Mouse (Mus musculus): ENCODE results near the gene Ccl8.

Ccl8 gene

DNA sequence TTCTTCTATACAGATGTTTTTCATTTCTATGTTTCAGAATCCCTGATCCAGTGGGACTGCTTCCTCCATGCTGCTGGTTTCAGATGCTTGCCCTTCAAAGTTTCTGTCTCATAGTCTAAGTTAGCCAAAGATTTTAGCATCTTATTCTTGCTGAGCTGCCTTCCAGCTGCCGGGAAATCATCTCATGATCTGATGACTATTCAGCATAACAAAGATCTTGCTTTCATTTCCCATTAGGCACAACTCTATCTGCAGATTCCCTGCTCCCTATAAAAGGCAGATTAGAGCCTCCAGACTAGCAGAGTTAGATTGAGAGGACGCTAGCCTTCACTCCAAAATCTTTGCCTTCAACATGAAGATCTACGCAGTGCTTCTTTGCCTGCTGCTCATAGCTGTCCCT, at the start of gene Ccl8:
Gene Ccl8 (plus strand): TSS at position 301 of the 400 bp plus-strand sequence.
- no peak for DNase-seq (ENCODE audit: low spot score)

DNA sequence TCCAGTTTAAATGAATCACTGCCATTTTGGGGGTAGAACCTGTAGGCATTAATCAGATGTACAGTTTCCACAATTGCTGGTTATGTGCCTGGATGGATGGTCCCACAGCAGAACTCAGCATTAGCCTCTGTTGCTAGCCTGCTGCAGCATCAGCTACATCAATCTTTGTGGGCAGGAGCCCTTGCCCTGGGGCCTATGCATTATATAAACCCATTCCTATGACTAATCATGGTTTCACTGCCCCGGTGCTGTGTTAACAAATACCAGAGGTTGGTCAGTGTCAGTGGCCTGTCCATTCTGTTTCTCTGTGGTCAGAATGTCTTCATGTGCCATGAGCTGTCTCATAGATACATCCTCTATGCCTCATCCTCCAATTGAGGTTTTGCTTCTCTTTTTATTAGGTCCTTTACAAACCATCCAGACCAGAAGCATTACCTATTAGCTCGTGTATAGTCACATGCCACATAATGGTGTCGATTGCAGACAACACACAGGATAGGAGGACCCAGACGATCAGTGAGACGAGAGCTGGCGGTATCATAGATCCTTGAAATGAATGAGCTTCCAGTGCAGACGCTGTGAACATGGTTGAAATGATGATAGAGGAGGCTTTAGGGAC, 47.9 kb upstream of the Ccl8 start:
- DNase-seq (ENCODE audit: low spot score), result no peak

GRCm38 (mm10) chr11:82071076-82071475, 43.9 kb upstream of the Ccl8 start:
- no peak for DNase-seq (ENCODE audit: low spot score)

- DNase-seq (ENCODE audit: low spot score), result no peak
These were observed 42.6 kb upstream of the Ccl8 start for GRCm38 (mm10) chr11:82072374-82072773.

- no peak for DNase-seq (ENCODE audit: low spot score)
These were observed 42.0 kb upstream of the Ccl8 start for GRCm38 (mm10) chr11:82072984-82073383.

DNA sequence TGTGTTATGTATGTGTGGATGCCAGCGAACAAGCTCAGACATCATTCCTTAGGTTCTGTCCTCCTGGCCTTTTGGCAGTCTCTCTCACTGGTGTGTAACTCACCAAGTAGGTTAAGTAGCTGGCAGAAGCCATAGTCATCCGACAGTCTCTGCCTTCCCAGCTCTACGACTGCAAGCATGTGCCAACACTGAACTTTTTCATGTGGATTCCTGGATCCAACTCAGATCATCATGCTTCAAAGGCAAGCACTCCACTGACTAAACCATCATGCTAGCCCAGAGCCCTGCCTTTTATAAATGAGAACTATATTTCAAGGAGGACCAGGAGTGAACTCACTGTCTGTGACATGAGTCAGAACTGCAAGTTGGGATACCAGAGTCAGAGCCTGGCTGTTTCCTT, 41.3 kb upstream of the Ccl8 start:
- DNase-seq (ENCODE audit: low spot score), result no peak

DNA sequence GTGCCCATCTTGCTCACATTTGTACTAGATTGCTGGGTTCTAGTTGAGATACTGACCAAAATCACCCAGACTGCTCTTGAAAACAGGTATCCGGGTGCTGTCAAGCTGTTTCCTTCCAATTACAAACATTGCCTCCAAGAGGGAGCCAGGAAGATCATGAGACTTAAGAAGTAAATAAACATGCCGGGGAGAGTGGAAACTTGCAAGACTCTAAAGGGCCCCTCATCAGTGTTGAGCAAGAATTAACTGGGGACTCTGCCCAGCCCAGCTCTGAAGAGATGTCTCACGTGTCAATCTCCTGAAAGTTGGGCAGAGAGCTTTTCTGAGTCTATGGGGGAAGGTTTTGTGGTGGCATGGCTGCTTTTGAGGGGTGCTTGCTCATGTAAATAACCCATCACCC, 38.0 kb upstream of the Ccl8 start:
- DNase-seq (ENCODE audit: low spot score), result no peak

DNA sequence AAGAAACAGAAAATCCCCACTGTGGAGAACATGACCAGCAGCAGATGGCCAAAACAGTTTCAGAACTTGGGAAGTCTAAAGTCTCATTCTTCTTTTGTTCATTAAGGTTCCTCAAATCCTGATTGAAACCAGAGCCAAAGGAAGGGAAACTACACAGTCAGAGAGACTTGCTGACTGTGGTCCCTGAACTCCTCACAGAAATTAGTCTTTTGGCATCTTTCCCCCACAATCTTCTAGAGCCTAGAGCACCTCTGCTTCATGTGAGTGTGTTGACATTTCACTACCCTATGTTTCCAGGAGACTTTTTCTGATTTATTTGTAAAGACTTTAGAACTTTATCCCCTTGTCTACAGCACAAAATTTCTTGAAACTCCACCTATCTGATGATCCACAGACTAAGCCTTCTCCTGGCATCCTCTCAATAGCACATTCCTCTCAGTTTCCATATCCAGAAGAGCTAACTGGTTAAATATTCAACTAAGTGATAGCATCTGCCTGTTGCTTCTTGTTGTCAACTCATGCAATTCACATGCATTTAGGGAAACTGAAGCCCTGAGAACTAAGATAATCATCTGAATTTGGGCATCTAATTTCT, 36.8 kb upstream of the Ccl8 start:
- no peak for DNase-seq (ENCODE audit: low spot score)

DNA sequence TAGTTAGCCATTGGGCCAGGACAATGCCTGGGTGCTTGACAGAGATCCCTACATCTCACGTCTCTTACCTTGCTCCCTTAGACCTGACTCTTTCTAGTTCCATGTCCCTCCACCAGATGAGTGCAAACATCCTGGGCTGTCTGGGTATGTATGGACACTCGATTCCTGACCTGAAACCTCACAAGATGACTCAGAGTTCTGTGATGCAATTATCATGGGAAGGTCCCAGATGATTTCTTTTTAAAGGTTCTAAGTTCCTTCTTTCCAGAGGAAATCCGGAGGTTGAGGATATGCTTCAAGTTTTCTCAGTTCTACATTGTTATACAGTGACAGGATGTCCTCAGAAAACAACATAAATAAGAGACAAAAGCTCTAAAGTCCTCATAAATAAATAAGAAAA, 34.1 kb upstream of the Ccl8 start:
- no peak for DNase-seq (ENCODE audit: low spot score)

DNA sequence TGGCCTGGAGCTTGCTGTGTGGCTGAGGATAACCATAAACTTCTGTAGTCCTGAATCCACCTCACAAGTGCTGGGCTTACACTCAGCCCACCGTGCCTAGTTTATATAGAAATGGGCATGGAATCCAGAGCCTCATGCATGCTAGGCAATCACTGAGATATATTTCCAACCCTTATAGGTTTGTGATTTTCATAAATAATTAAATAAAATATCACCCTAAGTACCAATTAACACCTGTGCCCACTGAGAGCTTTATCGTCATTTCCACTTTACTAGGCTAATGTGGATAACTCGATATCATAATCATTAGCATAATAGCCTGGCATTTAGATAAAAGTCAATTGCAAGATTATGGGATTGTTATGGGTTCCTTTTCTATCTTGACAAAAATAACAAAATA, 30.6 kb upstream of the Ccl8 start:
- DNase-seq (ENCODE audit: low spot score), result no peak

- DNase-seq (ENCODE audit: low spot score), result no peak
These were observed 15.3 kb upstream of the Ccl8 start for GRCm38 (mm10) chr11:82099511-82100323.

GRCm38 (mm10) chr11:82101087-82101486, 13.9 kb upstream of the Ccl8 start:
- DNase-seq (ENCODE audit: low spot score), result no peak

GRCm38 (mm10) chr11:82101529-82101928, 13.5 kb upstream of the Ccl8 start, which contains the start of gene Ccl12:
TSS of gene Ccl12 (plus strand) at chr11:82101845.
- DNase-seq (ENCODE audit: low spot score), result no peak

DNA sequence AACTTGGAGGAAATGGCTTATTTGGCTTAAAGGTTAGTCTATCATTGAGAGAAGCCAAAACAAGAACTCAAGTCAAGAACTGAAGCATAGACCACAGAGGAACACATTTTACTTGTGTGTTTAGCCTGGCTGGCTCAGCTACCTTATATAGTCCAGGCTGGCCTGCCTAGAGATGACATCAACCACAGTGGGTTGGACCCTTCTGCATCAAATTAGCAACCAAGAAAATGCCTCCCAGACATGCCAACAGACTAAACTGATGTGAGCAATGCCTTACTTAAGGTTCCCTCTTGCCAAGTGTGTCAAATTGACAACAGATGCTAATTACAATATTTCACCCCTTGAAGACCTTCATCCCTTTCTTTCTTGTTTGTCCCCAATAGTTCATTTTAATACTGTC, 5.4 kb upstream of the Ccl8 start:
- no peak for DNase-seq (ENCODE audit: low spot score)

GRCm38 (mm10) chr11:82110372-82111248, 4.4 kb upstream of the Ccl8 start:
- DNase-seq (ENCODE audit: low spot score), result no peak

DNA sequence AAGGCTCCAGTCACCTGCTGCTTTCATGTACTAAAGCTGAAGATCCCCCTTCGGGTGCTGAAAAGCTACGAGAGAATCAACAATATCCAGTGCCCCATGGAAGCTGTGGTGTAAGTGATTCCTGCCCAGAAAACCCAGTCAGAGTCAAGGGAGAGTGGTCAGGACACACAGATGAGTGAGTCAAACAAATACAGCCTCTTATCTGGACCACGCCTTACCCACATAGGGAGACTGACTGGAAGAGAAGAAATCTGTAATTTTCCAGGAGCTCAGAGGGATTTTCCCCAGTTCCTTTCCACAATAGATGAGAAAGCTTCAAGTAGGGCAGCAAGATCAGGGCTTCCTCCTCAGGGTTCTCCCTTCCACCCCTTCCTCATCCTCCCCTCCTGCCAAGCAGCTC, 1.1 kb downstream of the Ccl8 start:
- no peak for DNase-seq (ENCODE audit: low spot score)

DNA sequence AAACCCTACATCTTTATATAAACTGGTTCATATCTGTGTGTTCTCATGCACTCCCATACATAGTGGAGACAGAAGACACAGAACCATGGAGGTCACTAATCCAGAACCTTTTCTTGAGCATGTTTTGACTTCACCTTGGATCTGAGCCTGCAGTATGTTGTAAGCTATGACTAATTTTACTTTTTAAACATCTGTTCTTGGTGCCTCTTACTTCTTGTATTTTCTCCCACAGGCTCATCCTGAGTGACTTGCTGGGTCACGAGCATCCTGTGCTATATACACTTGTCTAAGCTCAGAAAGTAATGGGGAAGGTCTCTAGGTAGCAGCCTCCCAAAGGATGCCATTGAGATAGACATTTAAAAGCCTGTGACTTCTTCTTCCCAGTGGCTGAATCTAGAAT, 18.0 kb downstream of the Ccl8 start:
- DNase-seq (ENCODE audit: low spot score), result no peak

GRCm38 (mm10) chr11:82136196-82136595, 21.2 kb downstream of the Ccl8 start:
- no peak for DNase-seq (ENCODE audit: low spot score)

- DNase-seq (ENCODE audit: low spot score), result no peak
These were observed 24.6 kb downstream of the Ccl8 start for GRCm38 (mm10) chr11:82139492-82140094.

- DNase-seq (ENCODE audit: low spot score), result no peak
These were observed 44.1 kb downstream of the Ccl8 start for GRCm38 (mm10) chr11:82159126-82159525.

DNA sequence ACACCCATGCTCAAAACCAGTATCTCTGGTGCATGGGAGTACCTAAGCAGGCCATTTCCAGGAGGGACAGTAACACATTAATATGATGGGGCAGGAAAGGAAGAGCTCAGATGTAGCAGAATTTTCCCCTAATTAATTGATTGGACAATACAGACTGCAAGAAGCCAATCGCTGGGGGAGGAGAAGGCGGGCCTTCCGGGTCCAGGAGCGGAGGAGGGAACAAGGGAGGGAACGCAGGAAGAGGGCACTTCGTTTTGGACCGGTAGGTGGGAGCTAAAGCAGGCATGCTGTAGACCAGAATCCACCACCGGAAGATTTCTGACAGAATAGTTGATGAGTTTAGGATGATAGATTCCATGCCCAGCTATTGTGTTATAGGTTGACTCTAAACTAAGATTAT, 48.3 kb downstream of the Ccl8 start:
- no peak for DNase-seq (ENCODE audit: low spot score)
